Mouse (Mus musculus): Measurements from ENCODE around the gene Prdx3.
A peak's percentile ranks its signal among the peaks of the same experiment; 100 is the strongest.
"Not testable (repeated sequence)": the region's sequence is repeated elsewhere in the genome, so short reads cannot be mapped to it uniquely, and the experiment has no call there.

Gene Prdx3

DNA sequence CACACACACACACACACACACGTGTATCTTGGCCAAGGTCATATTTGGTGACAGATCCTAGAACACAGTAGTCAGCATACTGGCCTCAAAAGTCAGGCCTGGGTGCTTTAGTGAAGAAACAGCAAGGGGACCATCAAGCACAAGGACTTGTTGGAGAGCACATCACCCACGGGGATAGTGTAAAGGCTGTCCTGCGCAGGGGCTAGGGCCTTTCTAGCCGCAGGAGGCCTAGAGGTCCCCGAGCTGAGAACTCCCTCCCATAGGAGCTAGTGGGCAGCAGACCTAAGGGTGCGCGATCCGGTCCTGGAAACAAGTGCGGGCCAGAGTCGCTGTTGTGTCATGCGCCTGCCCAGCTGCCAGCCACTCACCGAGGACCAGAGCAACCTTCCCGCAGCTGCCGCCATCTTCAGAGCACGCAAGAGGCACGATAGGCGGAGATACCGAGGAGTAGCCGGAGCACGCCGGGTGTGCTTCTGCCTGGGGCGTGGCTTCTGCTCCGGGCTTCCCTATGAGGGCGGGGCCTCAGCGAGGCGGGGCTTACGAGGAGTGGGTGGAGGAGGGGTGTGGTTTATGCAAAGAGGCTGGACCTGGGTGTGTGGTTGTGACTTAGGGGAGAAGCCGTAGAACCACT, at the start of gene Prdx3:
Gene Prdx3 (minus strand): TSS at position 493 of the 631 bp plus-strand sequence.
- peak; percentile 97 for DNase-seq

- no peak for DNase-seq
Measured at GRCm38 (mm10) chr19:60916869-60917570, 42.7 kb upstream of the Prdx3 start.

DNA sequence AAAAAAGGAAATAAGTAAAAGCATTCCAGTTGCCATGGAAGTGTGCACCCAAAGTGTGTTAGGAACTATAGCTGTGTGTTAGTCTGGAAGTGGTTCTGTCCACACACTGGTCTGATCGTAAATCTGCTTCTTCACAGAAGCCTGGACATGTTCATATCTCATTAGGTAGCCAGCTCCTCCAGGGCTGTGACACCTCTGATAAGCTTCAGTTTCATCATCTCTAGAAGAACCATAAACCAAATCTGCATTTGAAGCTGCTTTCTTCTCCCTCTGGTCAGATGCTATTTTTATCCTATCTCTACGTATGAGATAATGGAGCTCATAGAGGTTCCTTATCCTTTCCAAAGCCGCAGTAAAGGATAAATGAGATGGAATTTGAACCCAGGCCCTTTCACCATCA, 41.5 kb upstream of the Prdx3 start:
- DNase-seq = no peak

- DNase-seq = no peak
Measured at GRCm38 (mm10) chr19:60915236-60915635, 40.9 kb upstream of the Prdx3 start.

- DNase-seq = peak; percentile 43
Measured at GRCm38 (mm10) chr19:60911653-60912052, 37.3 kb upstream of the Prdx3 start.

DNA sequence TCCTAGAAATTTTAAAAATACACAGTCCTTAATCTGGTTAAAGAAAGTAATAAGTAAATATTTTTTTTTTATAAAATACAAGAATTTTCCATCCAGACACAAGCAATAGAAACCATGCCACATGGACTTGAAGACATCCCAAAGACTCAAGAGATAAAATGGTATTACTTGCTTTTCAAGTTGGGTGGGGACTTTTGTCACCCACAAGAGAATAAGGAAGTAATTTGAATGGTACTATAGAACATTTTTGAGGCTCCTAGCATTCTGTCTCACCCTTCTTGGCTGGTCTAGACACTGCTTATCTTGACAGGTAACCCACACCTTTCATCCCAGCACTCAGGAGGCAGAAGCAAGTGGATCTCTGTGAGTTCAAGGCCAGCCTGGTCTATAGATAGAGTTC, 35.9 kb upstream of the Prdx3 start:
- DNase-seq = no peak

DNA sequence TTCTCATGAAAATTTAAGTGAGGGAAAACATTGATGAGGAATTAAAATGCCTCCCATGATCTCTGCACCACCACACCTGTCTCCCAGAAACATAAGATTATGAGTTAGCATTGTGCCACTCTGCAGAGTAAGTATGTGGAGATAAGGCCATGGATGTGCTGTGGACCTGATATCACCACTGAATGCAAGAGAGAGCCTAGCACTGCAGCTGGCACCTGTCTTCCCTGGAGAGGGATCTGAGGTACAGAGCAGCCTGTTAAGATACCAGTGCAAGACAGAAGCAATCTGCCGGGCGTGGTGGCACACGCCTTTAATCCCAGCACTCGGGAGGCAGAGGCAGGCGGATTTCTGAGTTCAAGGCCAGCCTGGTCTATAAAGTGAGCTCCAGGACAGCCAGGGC, 31.1 kb upstream of the Prdx3 start:
- no peak for DNase-seq

- no peak for DNase-seq
Measured at GRCm38 (mm10) chr19:60903971-60904370, 29.6 kb upstream of the Prdx3 start.

- DNase-seq = no peak
Measured at GRCm38 (mm10) chr19:60903139-60903538, 28.8 kb upstream of the Prdx3 start.

DNA sequence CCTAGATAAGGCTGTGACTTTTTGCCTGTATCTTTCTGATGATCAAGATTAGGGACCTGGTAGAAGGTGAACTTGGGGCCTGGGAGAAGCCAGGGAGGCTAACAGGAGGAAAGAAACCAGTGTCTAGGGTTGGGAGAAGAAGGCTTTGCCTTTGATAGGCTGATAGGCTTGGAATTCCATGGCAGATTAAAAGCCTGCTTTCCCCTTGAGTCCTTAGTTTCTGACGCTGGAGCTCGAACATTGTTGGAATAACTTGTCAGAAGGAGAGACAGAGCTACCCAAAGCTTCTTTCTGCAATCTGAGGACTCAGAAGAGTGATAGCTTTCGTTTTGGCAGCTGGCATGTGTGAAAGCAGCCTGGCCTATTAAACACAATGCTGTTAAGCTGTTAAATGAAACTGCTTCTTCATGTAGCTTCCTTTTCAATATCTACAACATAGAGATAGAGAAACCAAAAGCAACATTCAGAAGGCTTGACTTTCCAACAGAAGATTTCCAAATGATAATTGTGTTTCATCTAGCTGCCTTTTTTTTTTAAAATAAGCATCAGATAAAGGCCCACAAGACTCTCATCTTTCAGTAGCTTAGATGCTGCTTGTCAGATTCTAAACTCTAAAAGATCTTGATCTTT, 21.0 kb upstream of the Prdx3 start:
- no peak for DNase-seq

DNA sequence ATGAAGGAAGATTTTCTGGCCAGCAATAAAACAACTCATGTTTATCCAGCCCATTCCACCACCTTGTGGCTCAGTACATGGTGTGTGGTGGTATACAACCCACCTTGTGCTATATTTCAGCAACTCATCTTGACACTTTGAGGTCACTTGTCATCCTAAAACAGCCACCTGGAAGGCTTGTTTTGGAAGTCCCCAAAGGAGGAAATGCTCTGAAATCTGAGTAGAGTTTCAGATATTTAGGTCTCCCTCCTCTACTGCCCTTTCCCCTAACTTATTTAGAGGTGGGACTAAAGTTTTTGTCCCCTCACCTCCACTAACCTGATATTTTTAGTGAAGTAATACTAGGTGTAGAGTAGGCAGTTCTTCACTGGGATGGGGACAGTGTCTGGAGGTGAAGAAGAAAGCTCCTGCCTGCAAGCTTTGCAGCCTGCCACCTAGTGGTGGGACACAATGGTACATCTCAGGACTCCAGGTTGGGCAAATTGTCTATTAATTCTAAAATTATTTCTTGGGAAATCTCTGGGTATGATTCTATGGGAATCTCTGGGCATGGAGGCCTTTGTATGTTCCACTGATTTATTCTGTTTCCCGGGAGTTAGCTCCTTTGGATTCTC, 17.7 kb upstream of the Prdx3 start:
- peak; percentile 78 for DNase-seq

GRCm38 (mm10) chr19:60891123-60891470, 16.7 kb upstream of the Prdx3 start:
- peak; percentile 50 for DNase-seq

- DNase-seq = peak; percentile 77
Measured at GRCm38 (mm10) chr19:60890391-60891122, 16.2 kb upstream of the Prdx3 start.

DNA sequence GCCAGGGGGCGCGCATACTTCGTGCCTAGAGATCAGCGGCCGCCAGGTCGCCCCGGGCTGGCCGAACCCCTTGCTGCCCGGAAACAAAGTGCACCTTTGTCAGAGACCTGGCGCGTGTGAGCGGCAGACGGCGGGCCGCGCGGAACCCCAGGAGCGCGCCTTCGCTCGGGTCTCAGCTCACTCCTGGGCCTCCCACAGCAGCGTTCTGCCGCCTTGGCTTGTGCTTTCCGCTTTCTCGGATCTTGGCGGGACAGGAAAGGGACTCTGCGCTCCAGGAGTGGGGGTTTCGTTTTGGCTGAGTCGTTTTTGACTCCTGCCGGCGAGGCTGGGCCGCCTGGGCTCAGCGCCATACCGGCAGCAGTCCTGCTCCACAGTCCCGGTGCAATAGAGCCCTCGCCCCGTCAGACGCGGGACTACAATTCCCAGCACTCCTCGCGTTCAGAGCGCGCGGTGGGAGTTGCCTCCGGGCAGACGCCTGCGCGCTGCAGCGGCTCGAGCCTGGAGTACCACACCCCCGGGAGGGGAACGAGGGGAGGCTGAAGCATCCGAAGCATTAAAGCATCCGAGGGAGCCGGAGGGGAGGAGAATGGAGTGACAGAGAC, 15.5 kb upstream of the Prdx3 start, which contains the start of gene Grk5:
Gene Grk5 (plus strand): TSS at position 36 of the 602 bp plus-strand sequence.
- DNase-seq = peak; percentile 95

DNA sequence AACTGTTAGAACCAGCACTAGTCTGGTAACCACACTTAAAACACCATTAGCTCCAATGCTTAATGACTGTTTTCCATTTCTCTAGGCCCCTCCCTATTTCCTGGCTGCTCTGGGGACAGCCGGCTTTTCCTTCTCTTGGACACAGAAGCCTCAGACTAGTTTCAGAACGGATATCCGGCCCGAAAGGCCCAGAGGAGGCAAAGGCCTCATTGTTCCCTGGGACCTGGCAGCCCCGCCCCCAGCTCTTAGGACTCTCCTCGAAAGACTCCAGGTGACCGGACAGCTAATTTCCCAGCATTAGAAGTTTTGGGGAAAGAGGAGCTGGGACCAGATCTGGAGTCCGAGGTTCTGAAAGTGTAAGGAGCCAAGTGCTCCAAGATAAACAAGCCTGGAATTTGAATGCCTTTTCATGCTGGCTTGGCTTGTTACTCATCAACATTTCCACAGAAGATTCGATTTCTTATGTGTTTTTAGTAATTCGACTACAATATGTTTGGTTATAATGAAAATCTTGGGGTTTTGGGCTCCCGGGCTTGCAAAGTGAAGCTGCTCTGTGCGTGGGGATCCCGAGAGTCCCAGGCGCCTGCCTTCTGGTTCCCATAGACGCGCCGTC, 14.9 kb upstream of the Prdx3 start:
- no peak for DNase-seq

GRCm38 (mm10) chr19:60887637-60888036, 13.3 kb upstream of the Prdx3 start:
- no peak for DNase-seq

DNA sequence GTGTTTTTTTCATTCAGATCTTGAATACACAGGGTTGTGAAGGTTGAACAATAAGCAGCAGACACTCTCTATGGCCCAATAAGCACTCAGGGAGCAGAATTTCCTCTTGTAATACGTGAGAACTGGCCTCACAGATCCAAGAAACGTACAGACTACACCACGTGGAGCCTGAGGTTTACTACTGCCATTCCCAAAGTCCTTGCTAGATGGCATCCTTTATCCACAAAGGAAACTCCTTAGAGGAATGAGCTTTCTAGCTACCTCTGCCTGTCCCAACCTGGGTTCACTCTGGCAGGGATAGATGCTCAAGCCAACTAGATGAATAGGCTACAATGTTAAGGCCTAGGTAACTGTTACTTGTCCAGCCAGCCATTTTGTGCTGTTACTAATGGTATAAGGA, 8.8 kb upstream of the Prdx3 start:
- peak; percentile 60 for DNase-seq

DNA sequence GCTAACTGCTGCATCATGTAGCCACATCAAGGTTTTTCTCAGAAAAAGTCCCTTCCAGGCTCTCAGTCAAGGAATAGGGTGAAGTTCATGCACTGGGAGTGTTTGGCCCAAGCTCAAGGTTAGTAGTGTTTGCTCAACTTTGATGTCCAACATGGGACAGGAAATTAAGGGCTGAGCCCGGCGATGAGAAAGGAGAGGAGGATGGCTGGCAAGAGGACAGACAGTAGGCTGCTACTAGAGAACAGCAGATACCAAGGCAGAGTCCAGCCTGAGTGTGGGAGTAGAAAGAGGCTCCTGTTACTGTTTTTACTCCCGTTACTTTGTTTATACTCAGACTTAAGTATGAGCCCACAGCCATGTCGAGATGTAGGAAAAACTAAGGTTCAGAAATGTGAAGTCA, 855 bp downstream of the Prdx3 start:
- DNase-seq = no peak

DNA sequence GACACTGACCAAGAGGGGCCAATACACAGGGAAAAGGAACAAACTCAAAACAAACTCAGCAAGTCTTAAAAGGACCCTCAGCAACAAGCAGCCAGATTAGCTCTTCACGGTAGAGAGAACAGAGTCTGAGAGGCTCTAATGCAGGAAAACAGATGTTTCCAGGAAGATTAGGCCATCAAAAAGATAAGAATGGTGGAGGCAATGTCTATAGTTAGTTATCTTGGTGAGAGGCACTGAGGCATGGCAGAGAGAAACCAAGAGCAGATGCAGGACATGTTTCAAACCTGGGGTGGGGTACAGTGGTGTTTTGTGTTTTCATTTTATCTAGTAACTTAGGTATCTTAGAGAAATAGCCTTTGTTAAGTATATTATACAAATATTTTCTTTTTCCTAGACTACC, 2.1 kb downstream of the Prdx3 start:
- no peak for DNase-seq

DNA sequence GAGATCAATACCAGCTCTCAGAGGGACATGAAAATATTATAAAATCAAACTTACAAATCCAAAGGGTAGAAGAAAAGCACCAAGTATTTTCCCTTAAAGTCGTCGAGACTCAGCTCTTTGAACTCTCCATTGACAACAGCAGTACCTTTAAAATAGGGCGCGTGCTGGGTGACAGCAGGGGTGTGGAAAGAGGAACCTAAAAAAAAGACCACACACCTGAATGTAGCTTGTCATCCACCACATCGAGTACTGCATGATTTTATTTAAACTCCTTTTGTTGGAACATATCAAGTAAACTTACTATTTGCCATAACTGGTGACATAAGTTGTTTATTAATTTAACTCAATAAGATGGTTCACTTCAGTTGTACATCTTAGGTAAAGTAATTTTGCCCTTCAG, 3.0 kb downstream of the Prdx3 start:
- DNase-seq = no peak

GRCm38 (mm10) chr19:60870489-60870888, 3.9 kb downstream of the Prdx3 start:
- DNase-seq = no peak

- not testable (repeated sequence) for DNase-seq
Measured at GRCm38 (mm10) chr19:60866169-60866568, 8.2 kb downstream of the Prdx3 start.
